Mouse (Mus musculus) spleen, postnatal 10 days (tissue): ENCODE measurements at regions not wholly inside any gene's neighbourhood (a gene's known extent, or its start where the extent isn't known, plus 50 kb on each side); places are given as distances from the start of the nearest gene placed in this dataset.
"Not testable (repeated sequence)": the region's sequence is repeated elsewhere in the genome, so short reads cannot be mapped to it uniquely, and the experiment has no call there.

Source experiments
- DNase-seq, 2 experiments: peaks; one replicate each; pipeline ENCODE4 v3.0.0; 2021 to 2022; ENCODE audit warnings: low spot score in 2 of 2

DNA sequence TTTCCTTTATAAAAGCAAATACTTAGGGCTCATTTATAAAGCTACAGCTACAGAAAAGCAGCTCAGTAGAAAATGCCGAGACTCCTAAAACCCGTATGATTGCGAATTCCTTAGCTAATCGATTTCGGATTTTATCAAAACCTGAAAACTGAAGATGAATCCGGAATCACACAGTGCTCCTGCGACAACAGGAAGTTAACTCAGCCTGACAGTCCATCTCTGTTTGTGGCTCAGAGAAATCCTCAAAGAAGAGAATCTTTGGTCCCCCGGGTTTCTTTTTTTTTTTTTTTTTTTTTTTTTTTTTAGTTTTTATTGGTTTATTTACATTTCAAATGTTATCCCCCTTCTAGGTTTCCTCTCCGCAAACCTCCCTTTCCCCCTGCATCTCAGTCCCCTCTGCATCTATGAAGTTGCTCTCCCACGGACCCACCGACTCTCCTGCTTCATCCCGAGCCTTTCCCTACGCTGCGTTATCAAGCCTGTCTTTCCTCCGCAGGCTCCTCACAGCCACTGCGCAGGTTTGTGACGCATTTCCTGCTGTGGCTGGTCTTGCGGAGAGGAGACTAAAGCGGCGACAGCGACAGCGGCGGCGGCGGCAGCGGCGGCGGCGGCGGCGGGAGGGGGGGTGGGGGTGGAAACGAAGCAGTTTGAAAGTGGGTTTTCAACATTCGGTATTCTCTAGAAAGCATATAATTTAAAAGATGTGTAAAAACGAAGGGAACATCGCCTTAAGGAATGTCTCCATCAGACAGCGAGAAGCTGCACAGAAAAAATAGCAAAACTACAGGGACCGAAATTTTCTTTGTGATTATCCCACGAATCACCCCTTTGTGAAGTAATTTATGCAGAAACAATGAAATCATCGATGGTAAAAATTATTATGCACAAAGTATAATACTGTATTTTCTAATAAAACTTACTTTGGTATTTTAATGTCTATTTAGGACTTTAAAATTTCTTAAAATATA, 352.3 kb upstream of the Snrpn start:
- DNase-seq = not testable (repeated sequence)

- not testable (repeated sequence) for DNase-seq
These were observed 347.9 kb upstream of the Snrpn start for GRCm38 (mm10) chr7:60487839-60488454.

- DNase-seq = not testable (repeated sequence)
These were observed 310.1 kb upstream of the Snrpn start for GRCm38 (mm10) chr7:60450074-60450603.

DNA sequence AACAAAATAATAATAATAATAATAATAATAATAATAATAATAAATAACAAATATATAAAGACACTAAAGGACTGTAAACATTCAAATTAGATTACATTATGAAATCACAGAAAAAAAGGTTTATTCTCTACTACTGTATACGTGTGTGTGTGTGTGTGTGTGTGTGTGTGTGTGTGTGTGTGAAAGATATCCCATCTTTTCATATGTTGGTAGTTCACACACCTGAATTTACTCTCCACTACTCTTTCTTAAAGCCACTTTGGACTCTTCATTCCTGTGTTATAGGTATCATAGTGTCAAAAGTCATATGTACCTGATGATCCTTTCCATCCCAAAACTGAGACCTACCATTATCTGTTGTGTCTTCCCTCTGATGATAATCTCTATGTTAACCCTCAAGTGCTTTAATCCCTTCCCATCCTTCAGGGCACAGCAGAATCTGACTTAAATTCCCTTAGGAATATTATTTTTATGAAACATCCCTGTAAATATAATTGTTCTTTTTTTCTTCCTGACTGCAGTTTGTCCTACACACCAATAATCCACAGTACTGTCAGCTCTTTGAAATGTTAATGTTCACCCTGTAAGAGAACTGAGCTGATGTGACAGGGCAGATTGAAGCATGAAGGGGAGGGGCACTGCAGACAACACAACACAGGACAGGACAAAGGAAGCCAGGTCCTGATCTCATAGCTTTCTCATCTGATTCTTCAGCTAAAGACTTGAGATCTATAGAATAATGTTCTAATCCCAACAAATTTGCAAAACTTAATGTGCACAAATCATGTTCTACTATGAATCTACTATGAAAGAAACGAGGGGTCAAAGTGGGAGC, 309.4 kb upstream of the Snrpn start:
- not testable (repeated sequence) for DNase-seq

- DNase-seq = no peak
These were observed 298.8 kb upstream of the Snrpn start for GRCm38 (mm10) chr7:60438781-60439180.

DNA sequence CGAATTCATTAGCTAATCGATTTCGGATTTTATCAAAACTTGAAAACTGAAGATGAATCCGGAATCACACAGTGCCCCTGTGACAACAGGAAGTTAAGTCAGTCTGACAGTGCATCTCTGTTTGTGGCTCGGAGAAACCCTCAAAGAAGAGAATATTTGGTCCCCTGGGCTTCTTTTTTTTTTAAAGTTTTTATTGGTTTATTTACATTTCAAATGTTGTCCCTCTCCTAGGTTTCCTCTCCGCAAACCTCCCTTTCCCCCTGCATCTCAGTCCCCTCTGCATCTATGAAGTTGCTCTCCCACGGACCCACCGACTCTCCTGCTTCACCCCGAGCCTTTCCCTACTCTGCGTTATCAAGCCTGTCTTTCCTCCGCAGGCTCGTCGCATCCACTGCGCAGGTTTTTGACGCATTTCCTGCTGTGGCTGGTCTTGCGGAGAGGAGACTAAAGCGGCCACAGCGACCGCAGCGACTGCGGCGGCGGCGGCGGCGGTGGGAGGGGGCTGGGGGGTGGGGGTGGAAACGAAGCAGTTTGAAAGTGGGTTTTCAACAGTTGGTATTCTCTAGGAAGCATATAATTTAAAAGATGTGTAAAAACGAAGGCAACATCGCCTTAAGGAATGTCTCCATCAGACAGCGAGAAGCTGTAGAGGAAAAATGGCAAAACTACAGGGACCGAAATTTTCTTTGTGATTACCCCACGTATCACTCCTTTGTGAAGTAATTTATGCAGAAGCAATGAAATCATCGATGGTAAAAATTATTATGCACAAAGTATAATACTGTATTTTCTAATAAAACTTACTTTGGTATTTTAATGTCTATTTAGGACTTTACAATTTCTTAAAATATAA, 251.2 kb upstream of the Snrpn start:
- peak in 1 of 2 experiments; percentile 13 for DNase-seq

- not testable (repeated sequence) for DNase-seq
These were observed 246.9 kb upstream of the Snrpn start for GRCm38 (mm10) chr7:60386957-60387356.

GRCm38 (mm10) chr7:60374001-60374400, 234.0 kb upstream of the Snrpn start:
- not testable (repeated sequence) for DNase-seq

DNA sequence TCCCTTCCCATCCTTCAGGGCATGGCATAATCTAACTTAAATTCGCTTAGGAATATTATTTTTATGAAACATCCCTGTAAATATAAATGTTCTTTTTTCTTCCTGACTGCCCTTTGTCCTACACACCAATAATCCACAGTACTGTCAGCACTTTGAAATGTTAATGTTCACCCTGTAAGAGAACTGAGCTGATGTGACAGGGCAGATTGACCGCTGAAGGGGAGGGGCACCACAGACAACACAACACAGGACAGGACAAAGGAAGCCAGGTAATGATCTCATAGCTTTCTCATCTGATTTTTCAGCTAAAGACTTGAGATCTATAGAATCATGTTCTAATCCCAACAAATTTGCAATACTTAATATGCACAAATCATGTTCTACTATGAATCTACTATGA, 212.2 kb upstream of the Snrpn start:
- DNase-seq = not testable (repeated sequence)
